Mouse (Mus musculus) kidney, embryonic 16.5 days (tissue): ENCODE data around the gene Stk11. TPM values are rescaled to one million over a fixed set of nuclear protein-coding genes. Genes with fewer than 3 reads are reported as not detected.

Experiments used
- ATAC-seq: fragments of 200-750 bp; cut with Nextera tagmentation; 2 replicates; pipeline ENCODE4 v1.8.0; 2017; ENCODE audit warnings: moderate TSS enrichment; ENCODE audit not compliant: low FRiP score, low TSS enrichment
- H3K27ac ChIP-seq: fragments of 300-500 bp; sonication (generic); 2 replicates; pipeline ENCODE4 v1.5.1; 2014; ENCODE audit warnings: low read length
- H3K27me3 ChIP-seq: fragments of 300-500 bp; sonication (generic); 2 replicates; pipeline ENCODE4 v1.6.1; 2014; ENCODE audit warnings: low read length, control low read depth, mixed read lengths; ENCODE audit not compliant: insufficient read depth
- H3K36me3 ChIP-seq: fragments of 300-500 bp; sonication (generic); 2 replicates; pipeline ENCODE4 v1.6.1; 2014; ENCODE audit warnings: low read length, control low read depth, mixed read lengths; ENCODE audit not compliant: insufficient read depth
- H3K4me1 ChIP-seq: fragments of 300-500 bp; sonication (generic); 2 replicates; pipeline ENCODE4 v1.6.1; 2014; ENCODE audit warnings: low read length, control low read depth, mixed read lengths; ENCODE audit not compliant: insufficient read depth
- H3K4me2 ChIP-seq: fragments of 300-500 bp; sonication (generic); replicated peaks from 2 replicates; pipeline ENCODE4 v1.6.1; 2014; ENCODE audit warnings: low read depth, low read length
- H3K4me3 ChIP-seq: fragments of 300-500 bp; sonication (generic); 2 replicates; pipeline ENCODE4 v1.5.1; 2014; ENCODE audit warnings: mild to moderate bottlenecking, low read length
- H3K9ac ChIP-seq: fragments of 300-500 bp; sonication (generic); replicated peaks from 2 replicates; pipeline ENCODE4 v1.6.1; 2014; ENCODE audit warnings: low read length
- H3K9me3 ChIP-seq: fragments of 300-500 bp; sonication (generic); 2 replicates; pipeline ENCODE4 v1.6.1; 2016; ENCODE audit warnings: low read length, control low read depth
- WGBS: fragments of 180-500 bp; shearing (Covaris S2); extraction: QIAGEN DNeasy Blood & Tissue Kit; methylation state at CpG from one replicate; pipeline ENCODE4 v1.1.7; 2014; 5-methylcytosine and 5-hydroxymethylcytosine counted together
- polyA plus RNA-seq: library from polyadenylated mRNA; unstranded; fragments of >200 nt; fragmentation: Nextera tagmentation; extraction: Ambion mirVana; gene quantifications from 2 replicates; pipeline ENCODE4 v1.2.1, GENCODE M21; 2015

Gene Stk11
- polyA plus RNA-seq, 1 experiment from 2014 or later = 18.2 TPM

- Histone ChIP-seq H3K9me3 (no peaks in the 10 kb centered on the region), H3K27me3 (no peaks in the 10 kb centered on the region), H3K9ac (no peak overlapping the region), H3K27ac (no peak overlapping the region), H3K4me2 (no peak overlapping the region), H3K4me3 (no peak overlapping the region), H3K4me1 (peaks cover 29% of the 10 kb centered on the region), H3K36me3 (peaks cover 42% of the 10 kb centered on the region)
- WGBS = 69% methylated on average over 2 of the region's 2 CpGs
- no peak for ATAC-seq
Measured at GRCm38 (mm10) chr10:80120146-80120545, 4.5 kb downstream of the Stk11 start.

- no peak overlapping the region for H3K27ac ChIP-seq
- no peak overlapping the region for H3K4me2 ChIP-seq
- WGBS = 73% methylated on average over 2 of the region's 2 CpGs
- H3K4me3 ChIP-seq = no peak overlapping the region
- H3K4me1 ChIP-seq = peaks cover 29% of the 10 kb centered on the region
- ATAC-seq = no peak
- no peaks in the 10 kb centered on the region for H3K27me3 ChIP-seq
- H3K9me3 ChIP-seq = no peaks in the 10 kb centered on the region
- H3K36me3 ChIP-seq = peaks cover 53% of the 10 kb centered on the region
- H3K9ac ChIP-seq = no peak overlapping the region
Measured at GRCm38 (mm10) chr10:80121639-80122038, 6.0 kb downstream of the Stk11 start.

GRCm38 (mm10) chr10:80123932-80124562 is 8.4 kb downstream of the Stk11 start:
- Histone ChIP-seq H3K36me3 (peaks cover 69% of the 10 kb centered on the region), H3K4me3 (no peak overlapping the region), H3K27me3 (no peaks in the 10 kb centered on the region), H3K4me2 (no peak overlapping the region), H3K9ac (no peak overlapping the region), H3K9me3 (no peaks in the 10 kb centered on the region), H3K27ac (no peak overlapping the region), H3K4me1 (peaks cover 5% of the 10 kb centered on the region; the same call in 1 of the 2 replicates)
- no peak for ATAC-seq
- 83% methylated on average over 9 of the region's 9 CpGs for WGBS

- Histone ChIP-seq H3K27ac (no peak overlapping the region), H3K9me3 (no peaks in the 10 kb centered on the region), H3K36me3 (peaks cover 73% of the 10 kb centered on the region), H3K27me3 (no peaks in the 10 kb centered on the region), H3K9ac (no peak overlapping the region), H3K4me1 (peaks cover 25% of the 10 kb centered on the region), H3K4me3 (no peak overlapping the region), H3K4me2 (no peak overlapping the region)
- WGBS = 95% methylated on average over 7 of the region's 8 CpGs
- no peak for ATAC-seq
Measured at GRCm38 (mm10) chr10:80127920-80128319, 12.3 kb downstream of the Stk11 start.

GRCm38 (mm10) chr10:80129846-80130245 is 14.2 kb downstream of the Stk11 start:
- H3K9ac ChIP-seq = no peak overlapping the region
- ATAC-seq = no peak
- peaks cover 73% of the 10 kb centered on the region for H3K36me3 ChIP-seq
- no peak overlapping the region for H3K4me3 ChIP-seq
- H3K27me3 ChIP-seq = no peaks in the 10 kb centered on the region
- no peaks in the 10 kb centered on the region for H3K9me3 ChIP-seq
- H3K27ac ChIP-seq = peak overlapping the region; percentile 47; the same call in 1 of the 2 replicates
- peaks cover 25% of the 10 kb centered on the region for H3K4me1 ChIP-seq
- WGBS = 90% methylated on average over 9 of the region's 9 CpGs
- H3K4me2 ChIP-seq = no peak overlapping the region

- H3K36me3 ChIP-seq = peaks cover 67% of the 10 kb centered on the region
- H3K4me3 ChIP-seq = no peak overlapping the region
- WGBS = 69% methylated on average over 18 of the region's 18 CpGs
- no peak overlapping the region for H3K9ac ChIP-seq
- H3K9me3 ChIP-seq = no peaks in the 10 kb centered on the region
- H3K27me3 ChIP-seq = 0 out of 2 replicates have a peak, but pooled peaks cover under 1% of the 10 kb centered on the region
- ATAC-seq = 0 out of 2 replicates have a peak, but pooled peaks have one; percentile 1
- peaks cover 25% of the 10 kb centered on the region for H3K4me1 ChIP-seq
- peak overlapping the region; percentile 47 for H3K27ac ChIP-seq
- no peak overlapping the region for H3K4me2 ChIP-seq
Measured at GRCm38 (mm10) chr10:80130403-80131031, 14.9 kb downstream of the Stk11 start.

- Histone ChIP-seq H3K27ac (no peak overlapping the region), H3K36me3 (peaks cover 66% of the 10 kb centered on the region), H3K9me3 (no peaks in the 10 kb centered on the region), H3K4me3 (no peak overlapping the region; the same call in 1 of the 2 replicates), H3K4me2 (peak overlapping the region; percentile 43), H3K27me3 (peaks cover 8% of the 10 kb centered on the region; the same call in 1 of the 2 replicates), H3K4me1 (peaks cover 25% of the 10 kb centered on the region), H3K9ac (peak overlapping the region; percentile 30)
- ATAC-seq = peak; percentile 32; the same call in 1 of the 2 replicates
- 14% methylated on average over 55 of the region's 55 CpGs for WGBS
Measured at GRCm38 (mm10) chr10:80131316-80131951, 15.8 kb downstream of the Stk11 start.

- peak; percentile 35; the same call in 1 of the 2 replicates for ATAC-seq
- Histone ChIP-seq H3K36me3 (peaks cover 62% of the 10 kb centered on the region), H3K27me3 (peaks cover 13% of the 10 kb centered on the region), H3K4me3 (no peak overlapping the region; the same call in 1 of the 2 replicates), H3K9ac (0 out of 2 replicates have a peak overlapping the region, but pooled peaks have one; percentile 30), H3K27ac (no peak overlapping the region), H3K4me1 (peaks cover 30% of the 10 kb centered on the region), H3K4me2 (peak overlapping the region; percentile 43), H3K9me3 (no peaks in the 10 kb centered on the region)
- 33% methylated on average over 27 of the region's 27 CpGs for WGBS
Measured at GRCm38 (mm10) chr10:80131952-80132350, 16.3 kb downstream of the Stk11 start.

GRCm38 (mm10) chr10:80133226-80133849 is 17.7 kb downstream of the Stk11 start:
- ATAC-seq = no peak
- Histone ChIP-seq H3K4me3 (no peak overlapping the region), H3K9ac (no peak overlapping the region), H3K36me3 (peaks cover 48% of the 10 kb centered on the region), H3K9me3 (no peaks in the 10 kb centered on the region), H3K4me2 (no peak overlapping the region), H3K27me3 (peaks cover 18% of the 10 kb centered on the region), H3K4me1 (peaks cover 44% of the 10 kb centered on the region), H3K27ac (no peak overlapping the region)
- WGBS = 68% methylated on average over 8 of the region's 8 CpGs
